Mouse (Mus musculus) NIH3T3 (cell line): ENCODE measurements at regions not wholly inside any gene's neighbourhood (a gene's known extent, or its start where the extent isn't known, plus 50 kb on each side); places are given as distances from the start of the nearest gene placed in this dataset.
A peak's percentile ranks its signal among the peaks of the same experiment; 100 is the strongest.

Experiments
- DNase-seq: peaks from one replicate; pipeline ENCODE4 v3.0.0-alpha.2; 2012; ENCODE audit warnings: low read depth

- DNase-seq = no peak
Observed at GRCm38 (mm10) chrX:53976273-53977135, 179.0 kb upstream of the Xlr start.

GRCm38 (mm10) chrX:53975545-53976272, 178.2 kb upstream of the Xlr start:
- DNase-seq = no peak

- peak; percentile 1 for DNase-seq
Observed at GRCm38 (mm10) chrX:53974732-53975544, 177.4 kb upstream of the Xlr start.
